Mouse (Mus musculus): ENCODE data around the gene Tff2.

The Tff2 gene

GRCm38 (mm10) chr17:31144040-31145037 lies at the start of gene Tff2:
TSS of gene Tff2 (minus strand) at chr17:31144282.
- DNase-seq (ENCODE audit: low spot score in 2 of 2), result no peak

GRCm38 (mm10) chr17:31193360-31193759 lies 49.3 kb upstream of the Tff2 start:
- no peak for DNase-seq (ENCODE audit: low spot score in 2 of 2)

- DNase-seq (ENCODE audit: low spot score in 2 of 2), result no peak
Measured at GRCm38 (mm10) chr17:31192663-31193062, 48.6 kb upstream of the Tff2 start.

GRCm38 (mm10) chr17:31191825-31192224 lies 47.7 kb upstream of the Tff2 start:
- no peak for DNase-seq (ENCODE audit: low spot score in 2 of 2)

- DNase-seq (ENCODE audit: low spot score in 2 of 2), result peak; percentile 54 to 71
Measured at GRCm38 (mm10) chr17:31187370-31187769, 43.3 kb upstream of the Tff2 start.

DNA sequence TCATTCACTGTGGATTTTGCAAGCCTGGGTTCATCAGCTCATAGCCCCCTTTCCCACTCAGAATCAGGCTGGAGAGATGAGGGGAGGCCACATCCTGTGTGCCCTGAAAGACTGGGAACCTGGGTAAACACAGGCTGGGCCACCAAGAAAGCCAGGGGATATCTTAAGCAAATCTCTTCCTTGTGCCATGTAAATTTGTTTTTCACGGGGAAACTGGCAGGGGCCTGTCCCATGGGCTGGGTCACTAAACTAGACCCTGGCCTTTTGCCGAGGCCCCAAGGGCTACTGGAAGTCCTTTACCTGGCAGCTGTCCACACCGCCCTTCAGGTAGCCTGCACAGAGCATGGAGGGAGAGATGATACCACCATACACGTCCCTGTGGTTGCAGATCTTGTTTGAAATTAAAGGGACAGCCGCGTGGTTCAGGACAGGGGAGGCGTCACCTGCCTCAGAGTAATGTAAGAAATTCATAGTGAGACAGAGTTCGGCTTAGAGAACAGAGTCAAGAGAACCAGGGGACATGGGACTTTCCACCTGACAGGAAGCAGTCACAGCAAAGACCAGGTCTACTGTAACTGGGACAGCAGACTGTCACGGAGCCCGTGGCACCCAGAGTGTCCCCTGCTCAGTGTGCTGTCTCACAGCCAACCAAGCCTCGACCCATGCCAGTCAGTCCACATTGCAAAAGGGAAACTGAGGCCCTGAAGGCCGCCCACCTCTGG lies 40.3 kb upstream of the Tff2 start:
- no peak for DNase-seq (ENCODE audit: low spot score in 2 of 2)

GRCm38 (mm10) chr17:31183180-31183974 lies 39.3 kb upstream of the Tff2 start:
- DNase-seq (ENCODE audit: low spot score in 2 of 2), result no peak

GRCm38 (mm10) chr17:31181490-31181889 lies 37.4 kb upstream of the Tff2 start:
- no peak for DNase-seq (ENCODE audit: low spot score in 2 of 2)

DNA sequence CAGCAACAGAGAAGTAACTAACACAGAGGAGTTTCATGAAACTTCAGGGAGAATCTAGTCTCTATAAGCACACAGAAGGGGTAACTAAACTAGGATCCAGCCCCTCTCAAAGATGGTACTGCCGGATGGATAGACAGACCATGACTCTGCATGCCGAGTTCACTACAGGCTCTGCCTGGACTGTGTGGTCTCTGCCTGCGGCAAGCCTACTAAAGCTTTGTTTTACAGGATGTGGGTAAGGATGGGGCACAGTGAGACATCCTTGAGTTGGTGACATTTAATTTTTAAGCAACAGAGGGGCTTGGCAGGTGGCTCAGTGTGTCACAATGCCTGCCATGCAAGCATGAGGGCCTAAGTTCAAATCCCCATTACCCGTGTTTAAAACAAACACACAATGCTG lies 32.2 kb upstream of the Tff2 start:
- DNase-seq (ENCODE audit: low spot score in 2 of 2), result no peak

DNA sequence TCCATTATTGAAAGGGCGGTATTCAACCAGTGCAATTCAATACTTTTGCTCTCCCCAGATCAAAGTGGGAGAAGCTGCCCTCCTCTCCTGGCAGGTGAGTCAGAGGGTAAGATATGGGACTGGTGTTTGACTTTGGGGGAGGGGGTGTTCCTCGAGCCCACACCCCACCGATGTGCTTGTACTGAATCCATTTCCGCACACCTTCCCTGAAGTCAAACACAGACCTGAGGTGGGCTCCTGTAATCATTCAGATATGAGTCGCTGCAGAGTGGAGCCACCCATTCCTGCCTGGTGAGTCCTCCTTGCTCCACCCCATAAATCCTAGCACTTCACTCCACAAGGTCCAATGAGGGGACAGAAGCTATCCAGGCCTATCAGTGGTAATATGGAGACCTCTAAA lies 25.7 kb upstream of the Tff2 start:
- DNase-seq (ENCODE audit: low spot score in 2 of 2), result no peak

- no peak for DNase-seq (ENCODE audit: low spot score in 2 of 2)
Measured at GRCm38 (mm10) chr17:31165127-31165526, 21.0 kb upstream of the Tff2 start, which contains the start of gene Tff1. TSS of gene Tff1 (minus strand) at chr17:31165277.

DNA sequence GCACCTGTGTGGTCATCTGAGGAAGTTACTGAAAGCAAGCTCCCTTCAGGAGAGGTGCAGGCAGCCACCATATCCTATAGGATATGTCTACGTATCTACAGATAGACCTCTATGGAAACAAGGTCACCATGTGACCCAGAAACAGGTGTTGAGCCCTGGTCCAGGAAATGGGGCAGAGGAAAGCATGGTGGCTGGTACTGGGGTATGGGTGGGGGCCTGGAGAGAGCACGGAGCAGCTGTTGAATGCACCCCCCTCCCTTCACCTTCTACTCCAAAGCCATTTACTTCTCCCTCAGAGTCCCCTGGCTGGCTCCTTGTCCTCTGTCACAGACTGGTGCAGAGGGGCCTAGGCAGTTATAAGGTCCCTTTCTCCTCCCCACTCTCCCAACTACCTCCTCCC lies 19.7 kb upstream of the Tff2 start:
- no peak for DNase-seq (ENCODE audit: low spot score in 2 of 2)

DNA sequence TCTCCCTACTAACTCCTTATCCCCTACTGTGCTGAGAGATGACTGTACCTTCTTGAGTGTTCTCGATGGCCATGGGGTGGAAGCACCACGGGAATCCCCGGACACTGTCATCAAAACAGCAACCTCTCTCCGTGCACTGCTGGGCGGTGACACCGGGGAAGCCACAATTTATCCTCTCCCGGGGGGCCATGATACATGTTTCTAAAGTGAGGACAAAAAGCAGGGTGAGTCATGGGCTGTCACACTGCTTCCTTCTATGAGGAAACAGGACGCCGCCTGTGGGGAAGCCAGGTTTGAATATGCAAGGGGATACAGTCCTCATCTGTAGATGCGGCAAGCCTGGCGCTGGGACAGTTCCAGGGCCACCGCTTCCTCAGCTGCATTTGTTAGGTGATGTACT lies 18.5 kb upstream of the Tff2 start:
- DNase-seq (ENCODE audit: low spot score in 2 of 2), result no peak

DNA sequence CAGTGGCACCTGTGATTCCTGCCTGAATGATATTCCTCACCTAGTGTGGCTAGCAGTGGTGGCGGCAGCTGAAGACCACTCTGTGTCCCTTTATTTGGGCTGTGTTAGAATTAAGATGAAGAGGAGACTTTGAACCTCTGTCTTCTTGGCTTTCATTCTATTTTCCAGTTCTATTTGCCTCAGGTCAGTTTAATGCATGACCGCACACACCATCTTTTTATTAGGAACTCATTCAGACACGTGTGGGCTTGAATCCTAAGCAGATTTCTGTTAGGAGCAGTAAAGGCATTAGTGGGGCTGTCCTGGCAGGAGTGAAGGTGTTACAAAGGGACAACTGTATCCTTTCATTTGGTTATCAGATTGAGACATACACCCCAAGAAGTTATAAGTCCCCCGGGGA lies 16.2 kb upstream of the Tff2 start:
- no peak for DNase-seq (ENCODE audit: low spot score in 2 of 2)

DNA sequence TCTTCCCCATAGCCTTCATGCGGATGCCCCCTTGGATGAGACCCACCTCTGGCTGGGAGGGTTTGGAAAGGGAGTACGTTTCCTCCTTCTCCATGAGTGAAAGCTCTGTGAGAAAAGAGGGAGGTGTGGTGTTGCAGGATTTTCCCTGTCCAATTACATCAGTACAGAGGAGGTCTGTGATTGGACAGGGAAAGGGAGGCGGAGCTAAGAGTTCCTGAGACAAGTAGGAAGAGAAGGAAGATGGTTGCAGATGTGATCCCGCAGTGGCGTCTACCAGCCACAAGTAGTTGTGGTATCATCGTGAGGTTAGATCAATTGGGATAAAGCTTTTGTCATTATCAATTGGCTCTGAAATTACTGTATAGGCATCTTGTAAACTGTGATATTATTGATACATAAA lies 13.8 kb upstream of the Tff2 start:
- no peak for DNase-seq (ENCODE audit: low spot score in 2 of 2)

DNA sequence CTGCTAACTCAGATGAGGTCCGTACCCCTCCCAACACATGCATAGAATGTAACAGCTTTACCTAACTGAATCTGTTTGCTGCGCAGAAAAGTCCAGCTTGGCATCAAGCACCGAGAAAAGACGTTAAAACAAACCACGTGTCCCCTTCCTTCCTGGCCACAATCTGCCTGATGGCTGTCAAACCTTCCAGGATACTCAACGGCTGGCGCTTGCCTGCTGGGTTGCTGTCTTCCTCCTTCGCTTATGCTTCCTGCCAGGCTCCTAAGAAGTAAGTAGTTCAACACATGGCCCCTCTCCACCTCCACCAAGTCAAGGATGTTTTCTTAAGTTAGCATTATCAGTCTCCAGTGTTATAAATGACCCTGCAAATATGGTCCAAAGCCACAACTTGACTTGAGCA lies 9.7 kb upstream of the Tff2 start:
- DNase-seq (ENCODE audit: low spot score in 2 of 2), result no peak

DNA sequence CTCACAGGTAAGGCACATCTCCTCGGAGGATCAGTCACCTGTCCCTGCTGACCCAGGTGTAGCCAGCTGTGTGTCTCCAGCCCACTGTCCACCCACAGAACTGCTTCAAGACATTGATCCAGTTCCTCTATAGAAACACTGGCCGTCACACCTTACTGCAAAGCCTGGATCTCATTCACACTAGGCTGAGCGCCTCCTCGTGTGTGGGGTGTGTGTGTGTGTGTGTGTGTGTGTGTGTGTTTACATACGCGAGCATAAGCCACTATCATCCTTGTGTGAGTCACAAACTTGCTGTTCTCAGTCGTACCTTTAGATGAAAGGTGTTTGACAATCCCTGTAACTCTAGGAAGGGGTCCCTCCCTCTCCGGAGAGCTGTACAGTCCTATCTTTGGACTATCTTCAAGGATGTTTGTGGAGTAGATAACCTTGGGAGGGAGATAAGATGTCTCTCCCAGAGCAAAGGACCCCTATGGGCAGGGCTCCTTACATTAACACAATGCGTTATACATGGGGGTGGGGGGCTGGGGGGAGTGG lies 9.0 kb upstream of the Tff2 start:
- DNase-seq (ENCODE audit: low spot score in 2 of 2), result no peak

GRCm38 (mm10) chr17:31152512-31152911 lies 8.4 kb upstream of the Tff2 start:
- DNase-seq (ENCODE audit: low spot score in 2 of 2), result no peak

GRCm38 (mm10) chr17:31145998-31146397 lies 1.9 kb upstream of the Tff2 start:
- no peak for DNase-seq (ENCODE audit: low spot score in 2 of 2)

DNA sequence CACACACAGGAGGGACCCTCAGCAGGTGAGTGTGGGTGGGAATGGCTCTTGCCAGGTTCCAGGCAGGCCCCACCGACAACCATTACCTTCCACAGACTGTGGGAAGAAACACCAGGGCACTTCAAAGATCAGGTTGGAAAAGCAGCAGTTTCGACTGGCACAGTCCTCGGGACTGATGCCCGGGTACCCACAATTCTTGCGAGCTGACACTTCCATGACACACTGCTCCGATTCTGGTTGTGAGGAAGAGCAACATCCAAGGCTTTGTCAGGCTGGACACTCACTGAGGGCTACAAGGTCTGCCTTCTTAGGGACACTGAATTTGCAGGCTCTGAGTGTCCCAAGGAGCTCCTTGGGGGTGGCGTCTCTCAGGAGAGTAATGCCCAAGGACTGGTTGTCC lies 2.0 kb downstream of the Tff2 start:
- DNase-seq (ENCODE audit: low spot score in 2 of 2), result no peak

- no peak for DNase-seq (ENCODE audit: low spot score in 2 of 2)
Measured at GRCm38 (mm10) chr17:31138398-31138797, 5.7 kb downstream of the Tff2 start.

- no peak for DNase-seq (ENCODE audit: low spot score in 2 of 2)
Measured at GRCm38 (mm10) chr17:31136821-31137220, 7.3 kb downstream of the Tff2 start.

Data from urinary bladder, postnatal 4 days (tissue).